Mouse (Mus musculus) Patski (cell line): ENCODE data around the gene Nlrc5. TPM values are rescaled to one million over a fixed set of nuclear protein-coding genes. Genes with fewer than 3 reads are reported as not detected.
A peak's percentile ranks its signal among the peaks of the same experiment; 100 is the strongest.

Source experiments
- ATAC-seq: fragments of 100-300 bp; one replicate; pipeline ENCODE4 v1.8.0; 2021
- CTCF ChIA-PET: fragments of 350-600 bp; sonication (Branson Sonifier 250); formaldehyde crosslinking; loops from one replicate; lab custom pipeline; 2022; ENCODE audit warnings: inconsistent platforms; lab: Charles Lee
- POLR2A ChIA-PET: fragments of 350-600 bp; sonication (Branson Sonifier 250); formaldehyde crosslinking; loops from one replicate; lab custom pipeline; 2022; ENCODE audit warnings: antibody characterized with exemption, inconsistent platforms; lab: Charles Lee
- DNase-seq: peaks from one replicate; pipeline ENCODE4 v3.0.0-alpha.2; 2011; ENCODE audit warnings: low read depth, low spot score
- H3K27me3 ChIP-seq: fragments of 371-371 bp; one replicate; pipeline ENCODE4 v1.5.1; 2021
- CTCF ChIP-seq: fragments of 100-300 bp; IDR thresholded peaks from one replicate; pipeline ENCODE4 v1.5.1; 2021
- in situ Hi-C: fragments of 300-500 bp; cut with MboI; formaldehyde crosslinking; loops from 3 replicates; pipeline ENCODE4 v1.11.1; 2018; ENCODE audit warnings: low pct_unique_long_range_greater_than_20kb, mixed read lengths
- polyA plus RNA-seq: library from polyadenylated mRNA; unstranded; gene quantifications from one replicate; pipeline ENCODE4 v1.2.3, GENCODE M21; 2021

Nlrc5 gene
- polyA plus RNA-seq, 1 experiment from 2014 or later: 0.76 TPM

- CTCF ChIA-PET: interaction anchor here (0.8 to 1.1 kb wide), 3 partner anchors 9 to 269 kb away, joined by 3 to 4 read pairs (median 3); no protein-coding TSS in a partner anchor
- H3K27me3 ChIP-seq: peaks cover 14% of the 10 kb centered on the region
- DNase-seq: no peak
- POLR2A ChIA-PET: no interaction called here
- TF ChIP-seq CTCF: no peak
- ATAC-seq: no peak
- in situ Hi-C loops: loop anchor here (10.0 kb wide), 1 partner anchor 293 kb away; the partner anchor contains the start of gene Ccl17
These were observed 87.3 kb downstream of the Nlrc5 start for GRCm38 (mm10) chr8:94521481-94521880.

- DNase-seq (no peak), ATAC-seq (no peak)
- POLR2A ChIA-PET: no interaction called here
- CTCF ChIA-PET: interaction anchor here (0.7 to 1.5 kb wide), 4 partner anchors 16 to 62 kb away, joined by 3 to 4 read pairs (median 3); no protein-coding TSS in a partner anchor
- in situ Hi-C loops: loop anchor here (10.0 kb wide), 1 partner anchor 292 kb away; the partner anchor contains the start of gene Ccl17
- no peak for TF ChIP-seq CTCF
- H3K27me3 ChIP-seq: peaks cover 14% of the 10 kb centered on the region
These were observed 88.3 kb downstream of the Nlrc5 start for GRCm38 (mm10) chr8:94522482-94522881.

- in situ Hi-C loops: loop anchor here (10.0 kb wide), 1 partner anchor 290 kb away; the partner anchor contains the start of gene Ccl17
- DNase-seq (no peak), ATAC-seq (no peak)
- H3K27me3 ChIP-seq: peaks cover 14% of the 10 kb centered on the region
- ChIA-PET CTCF (interaction anchor here (2.2 kb wide), 1 partner anchor 32 kb away, joined by 5 read pairs; no protein-coding TSS in a partner anchor), POLR2A (no interaction called here)
- no peak for TF ChIP-seq CTCF
These were observed 90.4 kb downstream of the Nlrc5 start for GRCm38 (mm10) chr8:94524554-94524953.

- POLR2A ChIA-PET: no interaction called here
- CTCF ChIA-PET: interaction anchor here (2.0 kb wide), 1 partner anchor 57 kb away, joined by 7 read pairs; no protein-coding TSS in a partner anchor
- H3K27me3 ChIP-seq: peaks cover 3% of the 10 kb centered on the region
- in situ Hi-C loops: loop anchor here (5.0 to 10.0 kb wide), 3 partner anchors 55 to 288 kb away; partner anchors contain the start of gene Ccl17
- ATAC-seq (no peak), DNase-seq (no peak)
- TF ChIP-seq CTCF: no peak
These were observed 93.0 kb downstream of the Nlrc5 start for GRCm38 (mm10) chr8:94527178-94527577.

GRCm38 (mm10) chr8:94528245-94528644 is 94.1 kb downstream of the Nlrc5 start:
- peak; percentile 89 for TF ChIP-seq CTCF
- in situ Hi-C loops: loop anchor here (5.0 to 10.0 kb wide), 3 partner anchors 54 to 287 kb away; partner anchors contain the start of gene Ccl17
- ATAC-seq (peak; percentile 9), DNase-seq (peak; percentile 83)
- ChIA-PET CTCF (no interaction called here), POLR2A (no interaction called here)
- H3K27me3 ChIP-seq: peaks cover 3% of the 10 kb centered on the region

- ATAC-seq (no peak), DNase-seq (no peak)
- CTCF ChIA-PET: interaction anchor here (1.5 kb wide), 1 partner anchor 54 kb away, joined by 5 read pairs; no protein-coding TSS in a partner anchor
- no peak for TF ChIP-seq CTCF
- in situ Hi-C loops: loop anchor here (5.0 to 10.0 kb wide), 3 partner anchors 52 to 285 kb away; partner anchors contain the start of gene Ccl17
- peaks cover 3% of the 10 kb centered on the region for H3K27me3 ChIP-seq
- POLR2A ChIA-PET: interaction anchor here (0.9 kb wide), 1 partner anchor 137 kb away, joined by 3 read pairs; no protein-coding TSS in a partner anchor
These were observed 95.7 kb downstream of the Nlrc5 start for GRCm38 (mm10) chr8:94529875-94530274.

GRCm38 (mm10) chr8:94530643-94531042 is 96.5 kb downstream of the Nlrc5 start:
- CTCF ChIA-PET: interaction anchor here (3.1 kb wide), 1 partner anchor 53 kb away, joined by 10 read pairs; no protein-coding TSS in a partner anchor
- in situ Hi-C loops: no loop called here
- no peak for TF ChIP-seq CTCF
- POLR2A ChIA-PET: no interaction called here
- peaks cover 3% of the 10 kb centered on the region for H3K27me3 ChIP-seq
- DNase-seq (no peak), ATAC-seq (no peak)

- in situ Hi-C loops: no loop called here
- peak; percentile 52 for ATAC-seq
These were observed 97.8 kb downstream of the Nlrc5 start for GRCm38 (mm10) chr8:94532000-94532399.

GRCm38 (mm10) chr8:94532525-94532872 is 98.3 kb downstream of the Nlrc5 start:
- H3K27me3 ChIP-seq: no peaks in the 10 kb centered on the region
- ChIA-PET POLR2A (interaction anchor here (1.0 to 1.3 kb wide), 2 partner anchors 39 to 226 kb away, joined by 3 to 7 read pairs; no protein-coding TSS in a partner anchor), CTCF (interaction anchor here (0.7 to 3.1 kb wide), 4 partner anchors 39 to 51 kb away, joined by 3 to 10 read pairs (median 8); no protein-coding TSS in a partner anchor)
- TF ChIP-seq CTCF: no peak
- in situ Hi-C loops: no loop called here
- ATAC-seq: no peak
- no peak for DNase-seq

More at GRCm38 (mm10) chr8:94532000-94532399, 97.8 kb downstream of the Nlrc5 start:
- DNase-seq: peak; percentile 51
- ChIA-PET CTCF (interaction anchor here (0.7 to 3.1 kb wide), 3 partner anchors 8 to 52 kb away, joined by 3 to 10 read pairs (median 7); no protein-coding TSS in a partner anchor), POLR2A (interaction anchor here (1.0 to 1.3 kb wide), 2 partner anchors 40 to 225 kb away, joined by 3 to 7 read pairs; no protein-coding TSS in a partner anchor)
- no peak for TF ChIP-seq CTCF
- H3K27me3 ChIP-seq: no peaks in the 10 kb centered on the region

- ATAC-seq (peak; percentile 75), DNase-seq (no peak)
- no peaks in the 10 kb centered on the region for H3K27me3 ChIP-seq
- ChIA-PET CTCF (interaction anchor here (0.7 to 3.1 kb wide), 7 partner anchors 29 to 69 kb away, joined by 3 to 10 read pairs (median 5); partner anchors contain the start of gene Fam192a), POLR2A (interaction anchor here (0.6 to 1.0 kb wide), 3 partner anchors 24 to 226 kb away, joined by 3 read pairs; no protein-coding TSS in a partner anchor)
- in situ Hi-C loops: no loop called here
- TF ChIP-seq CTCF: peak; percentile 96
These were observed 98.9 kb downstream of the Nlrc5 start, which contains the start of gene Cpne2 for GRCm38 (mm10) chr8:94532873-94533671. TSS of gene Cpne2 (plus strand) at chr8:94532990.
